24 mouse cellular contexts compared by ENCODE assay signal in the genomic region with DNA sequence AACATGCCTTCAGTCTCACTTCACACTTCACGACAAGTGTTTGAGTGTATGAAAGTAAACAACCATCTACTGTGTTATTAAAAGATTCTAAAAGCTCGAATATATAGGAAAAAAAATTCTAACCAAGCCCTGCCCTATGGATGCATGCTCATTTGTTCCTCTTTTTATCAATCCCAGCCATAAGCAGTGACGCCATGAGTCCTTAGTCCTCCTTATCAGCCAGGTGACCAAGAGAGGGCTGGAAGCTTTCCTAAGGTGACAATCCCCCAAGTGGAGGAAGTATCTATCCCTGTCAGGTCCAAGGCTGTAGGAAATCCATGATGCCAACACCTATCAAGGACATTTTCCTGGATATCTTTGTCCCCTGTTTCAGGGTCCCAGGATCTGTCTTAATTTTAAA. TPM values are rescaled to one million over a fixed set of nuclear protein-coding genes. Genes with fewer than 3 reads are reported as not detected.
A peak's percentile ranks its signal among the peaks of the same experiment; 100 is the strongest.
DNase-seq lines count a peak whose midpoint lies in the region; ATAC-seq and TF ChIP-seq lines count a peak whose summit lies in the region.
"Had no signal": no experiment of that assay in that cellular context is flagged by ENCODE, and none has a peak within 500 bp of the region (broad histone marks: within the 10 kb centered on the region; RNA-seq: fewer than 3 reads in every experiment).

No protein-coding gene starts in this region.

- H3K4me2 ChIP-seq in heart, embryonic 13.5 days, result no peak overlapping the region
- H3K4me2 ChIP-seq in liver, embryonic 11.5 days, result no peak overlapping the region
- peak overlapping the region; percentile 40 for H3K4me2 ChIP-seq in liver, postnatal 0 days (ENCODE audit: low read depth, low read length)
- no peak overlapping the region for H3K4me2 ChIP-seq in hindbrain, postnatal 0 days (ENCODE audit: low read depth, low read length)
- H3K4me2 ChIP-seq: embryonic facial prominence, embryonic 13.5 days; kidney, embryonic 15.5 days; midbrain, embryonic 13.5 days had no signal

- peaks cover 29% of the 10 kb centered on the region for H3K4me1 ChIP-seq in heart, embryonic 13.5 days
- H3K4me1 ChIP-seq in liver, embryonic 11.5 days (replicated peaks; ENCODE audit: control insufficient read depth, insufficient read depth, low read length), result peaks cover 24% of the 10 kb centered on the region
- peaks cover 25% of the 10 kb centered on the region for H3K4me1 ChIP-seq in liver, postnatal 0 days (ENCODE audit: insufficient read depth)
- H3K4me1 ChIP-seq in hindbrain, postnatal 0 days (ENCODE audit: insufficient read depth, low read length), result no peaks in the 10 kb centered on the region
- H3K4me1 ChIP-seq: kidney, embryonic 15.5 days; limb, embryonic 10.5 days had no signal

- no peaks in the 10 kb centered on the region for H3K27me3 ChIP-seq in heart, embryonic 13.5 days (replicated peaks)
- H3K27me3 ChIP-seq in liver, embryonic 11.5 days (replicated peaks; ENCODE audit: control insufficient read depth, insufficient read depth, low read length), result no peaks in the 10 kb centered on the region
- H3K27me3 ChIP-seq in liver, postnatal 0 days (ENCODE audit: insufficient read depth, low read length), result no peaks in the 10 kb centered on the region
- H3K27me3 ChIP-seq in hindbrain, postnatal 0 days (ENCODE audit: insufficient read depth, low read length), result no peaks in the 10 kb centered on the region
- H3K27me3 ChIP-seq: embryonic facial prominence, embryonic 13.5 days; kidney, embryonic 15.5 days; midbrain, embryonic 13.5 days had no signal

- no peaks in the 10 kb centered on the region for H3K9me3 ChIP-seq in heart, embryonic 13.5 days
- no peaks in the 10 kb centered on the region for H3K9me3 ChIP-seq in liver, embryonic 11.5 days (ENCODE audit: control insufficient read depth, low read length)
- H3K9me3 ChIP-seq in liver, postnatal 0 days (ENCODE audit: low read length), result no peaks in the 10 kb centered on the region
- no peaks in the 10 kb centered on the region for H3K9me3 ChIP-seq in hindbrain, postnatal 0 days (ENCODE audit: low read length)
- H3K9me3 ChIP-seq: embryonic facial prominence, embryonic 13.5 days; kidney, embryonic 15.5 days; limb, embryonic 10.5 days; midbrain, embryonic 13.5 days had no signal

- intact Hi-C loops in gastrocnemius, postnatal 14 days (cut with DNase I; ENCODE audit: low total_unique reads), result loop anchor here (10.0 kb wide), 1 partner anchor 141 kb away; no protein-coding TSS in a partner anchor

- DNase-seq in heart, adult 18-20 months, result no peak
- DNase-seq in c-Kit-positive CD71-positive TER-119-negative erythroid progenitor cells, embryonic 14.5 days (ENCODE audit: low read depth), result peak; percentile 58
- DNase-seq in liver, embryonic 11.5 days (ENCODE audit: low spot score), result no peak
- no peak for DNase-seq in liver, postnatal 0 days
- no peak for DNase-seq in layer of hippocampus, adult 2 months (ENCODE audit: low spot score in 2 of 2)
- no peak for DNase-seq in hindbrain, postnatal 0 days (ENCODE audit: low spot score)
- no peak for DNase-seq in gastrocnemius, postnatal 14 days
- DNase-seq: cerebellum, adult 2 months; cerebellum, postnatal 36 days; embryo, embryonic 11 days; gastrocnemius, adult 2 months; heart, adult 11 months; kidney, adult 11 months; kidney, postnatal 36 days; lung, postnatal 14 days; thymus, postnatal 4 days had no signal

- WGBS in heart, embryonic 13.5 days, result 57% methylated on average over 3 of the region's 3 CpGs
- WGBS in liver, embryonic 11.5 days, result 56% methylated on average over 3 of the region's 3 CpGs
- 61% methylated on average over 3 of the region's 3 CpGs for WGBS in liver, postnatal 0 days (ENCODE audit: insufficient replicate concordance)
- 79% methylated on average over 3 of the region's 3 CpGs for WGBS in hindbrain, postnatal 0 days

- no peaks in the 10 kb centered on the region for H3K36me3 ChIP-seq in heart, embryonic 13.5 days
- H3K36me3 ChIP-seq in liver, embryonic 11.5 days (ENCODE audit: control insufficient read depth, insufficient read depth, low read length), result no peaks in the 10 kb centered on the region
- no peaks in the 10 kb centered on the region for H3K36me3 ChIP-seq in liver, postnatal 0 days (replicated peaks; ENCODE audit: insufficient read depth, low read length)
- no peaks in the 10 kb centered on the region for H3K36me3 ChIP-seq in hindbrain, postnatal 0 days (ENCODE audit: insufficient read depth, low read length)
- H3K36me3 ChIP-seq: embryonic facial prominence, embryonic 13.5 days; kidney, embryonic 15.5 days; limb, embryonic 10.5 days; midbrain, embryonic 13.5 days had no signal

- no peak for ATAC-seq in heart, embryonic 13.5 days (ENCODE audit: extremely low read depth, insufficient number of reproducible peaks, low FRiP score, low TSS enrichment)
- ATAC-seq in liver, embryonic 11.5 days (replicated peaks; ENCODE audit: low FRiP score), result peak; percentile 80
- peak; percentile 68 for ATAC-seq in liver, postnatal 0 days
- ATAC-seq in hindbrain, postnatal 0 days, result no peak
- ATAC-seq: forebrain, embryonic 14.5 days; midbrain, embryonic 13.5 days; Patski had no signal

- peak; percentile 94 for TF ChIP-seq EP300 in liver, postnatal 0 days (IDR thresholded peaks at IDR 0.05; ENCODE audit: low read depth)

- no peak overlapping the region for H3K4me3 ChIP-seq in heart, embryonic 13.5 days
- H3K4me3 ChIP-seq in liver, embryonic 11.5 days (ENCODE audit: low read depth, low read length), result no peak overlapping the region
- no peak overlapping the region for H3K4me3 ChIP-seq in liver, postnatal 0 days (ENCODE audit: low read depth, low read length)
- H3K4me3 ChIP-seq in layer of hippocampus, adult 2 months, result no peak overlapping the region
- no peak overlapping the region for H3K4me3 ChIP-seq in hindbrain, postnatal 0 days (ENCODE audit: low read length)
- H3K4me3 ChIP-seq: embryonic facial prominence, embryonic 13.5 days; gastrocnemius, adult 2 months; kidney, embryonic 15.5 days; left cerebral cortex, adult 2 months; limb, embryonic 10.5 days; midbrain, embryonic 13.5 days had no signal

- TF ChIP-seq CTCF in liver, postnatal 0 days (IDR thresholded peaks at IDR 0.05; ENCODE audit: low read depth), result no peak
- TF ChIP-seq CTCF in layer of hippocampus, adult 2 months (conservative IDR thresholded peaks at IDR 0.05), result no peak
- no peak for TF ChIP-seq CTCF in hindbrain, postnatal 0 days (IDR thresholded peaks at IDR 0.05; ENCODE audit: low read depth)

- no peak overlapping the region for H3K9ac ChIP-seq in heart, embryonic 13.5 days
- H3K9ac ChIP-seq in liver, embryonic 11.5 days (ENCODE audit: low read depth, low read length), result no peak overlapping the region
- no peak overlapping the region for H3K9ac ChIP-seq in liver, postnatal 0 days (replicated peaks)
- no peak overlapping the region for H3K9ac ChIP-seq in hindbrain, postnatal 0 days (replicated peaks; ENCODE audit: low read length)
- H3K9ac ChIP-seq: embryonic facial prominence, embryonic 13.5 days; kidney, embryonic 15.5 days; midbrain, embryonic 13.5 days had no signal

- peak overlapping the region; percentile 69; the same call in 1 of the 2 replicates for H3K27ac ChIP-seq in heart, embryonic 13.5 days (replicated peaks)
- H3K27ac ChIP-seq in liver, embryonic 11.5 days (ENCODE audit: low read depth, low read length), result peak overlapping the region; percentile 94
- peak overlapping the region; percentile 73 for H3K27ac ChIP-seq in liver, postnatal 0 days (ENCODE audit: low read depth)
- H3K27ac ChIP-seq in layer of hippocampus, adult 2 months, result no peak overlapping the region
- H3K27ac ChIP-seq in hindbrain, postnatal 0 days, result no peak overlapping the region
- H3K27ac ChIP-seq: embryonic facial prominence, embryonic 13.5 days; gastrocnemius, adult 2 months; kidney, embryonic 15.5 days; left cerebral cortex, adult 2 months; limb, embryonic 10.5 days; midbrain, embryonic 13.5 days had no signal

RNA-seq across cellular contexts. Expression of a gene that starts 47.0 kb away (rescaled TPM):
- polyA plus RNA-seq in heart, embryonic 13.5 days (2015; fragmentation: Nextera tagmentation; extraction: Ambion mirVana), result 3.3 and 3.5 TPM in 2 replicates
- 1 to 10 TPM; 1.4 to 2.1 TPM for total RNA-seq in heart, adult 18-20 months (2021)
- 6.9 and 7.4 TPM in 2 replicates for polyA plus RNA-seq in liver, embryonic 11.5 days (2014; fragmentation: Nextera tagmentation; extraction: Ambion mirVana)
- 2.3 and 2.6 TPM in 2 replicates for polyA plus RNA-seq in liver, postnatal 0 days (2015; fragmentation: Nextera tagmentation; extraction: Ambion mirVana)
- 100 to 1,000 TPM; 230 to 241 TPM for total RNA-seq in layer of hippocampus, adult 2 months (2021)
- 210 and 218 TPM in 2 replicates for total RNA-seq in hindbrain, postnatal 0 days (2014; rRNA removed)
- 138 and 143 TPM in 2 replicates for polyA plus RNA-seq in hindbrain, postnatal 0 days (2015; fragmentation: Nextera tagmentation; extraction: Ambion mirVana)
- total RNA-seq in gastrocnemius, postnatal 14 days (2021), result 1 to 10 TPM; 1.2 to 1.6 TPM

Comparison
In these comparisons a context has a peak if more than half of its experiments do, and no peak if none do; other contexts are left out.
1. ATAC-seq: peak in liver, embryonic 11.5 days (single experiment) and liver, postnatal 0 days (single experiment); none in heart, embryonic 13.5 days (single experiment) and hindbrain, postnatal 0 days (single experiment).
2. H3K27ac ChIP-seq: peak in heart, embryonic 13.5 days (single experiment), liver, embryonic 11.5 days (single experiment) and liver, postnatal 0 days (single experiment); none in layer of hippocampus, adult 2 months (single experiment) and hindbrain, postnatal 0 days (single experiment).
3. RNA of a gene that starts 47.0 kb away (total RNA-seq): 230 to 241 TPM in layer of hippocampus, adult 2 months and 210 to 218 TPM in hindbrain, postnatal 0 days; 1.4 to 2.1 TPM in heart, adult 18-20 months and 1.2 to 1.6 TPM in gastrocnemius, postnatal 14 days; every median in the first group is over 10 times any median in the second.